Mouse (Mus musculus): ENCODE data around the gene Gm45337. TPM values are rescaled to one million over a fixed set of nuclear protein-coding genes. Genes with fewer than 3 reads are reported as not detected.

Gm45337 gene
- polyA plus RNA-seq (2021; fragmentation: Nextera tagmentation), result not detected in 2 replicates
- long read RNA-seq, experiment 1, result 0 reads
- long read RNA-seq, experiment 2, result 0 reads

GRCm38 (mm10) chr7:142144507-142144906, at the start of gene Gm45337:
TSS of gene Gm45337 (minus strand) at chr7:142144607.

GRCm38 (mm10) chr7:142190289-142190688, 45.9 kb upstream of the Gm45337 start, which contains the start of gene Gm10153:
TSS of gene Gm10153 (minus strand) at chr7:142190389.

GRCm38 (mm10) chr7:142175905-142176304, 31.5 kb upstream of the Gm45337 start, which contains the start of gene Krtap5-2:
TSS of gene Krtap5-2 (minus strand) at chr7:142176005.

GRCm38 (mm10) chr7:142165639-142166038, 21.2 kb upstream of the Gm45337 start, which contains the start of gene Gm4553:
TSS of gene Gm4553 (minus strand) at chr7:142165739.

GRCm38 (mm10) chr7:142157013-142157412, 12.6 kb upstream of the Gm45337 start, which contains the start of gene Gm29735:
TSS of gene Gm29735 (minus strand) at chr7:142157113.

GRCm38 (mm10) chr7:142135934-142136333, 8.5 kb downstream of the Gm45337 start, which contains the start of gene Gm39115:
TSS of gene Gm39115 (minus strand) at chr7:142136034.

GRCm38 (mm10) chr7:142120629-142121028, 23.8 kb downstream of the Gm45337 start, which contains the start of gene Gm45618:
TSS of gene Gm45618 (minus strand) at chr7:142120729.

GRCm38 (mm10) chr7:142095183-142095931, 49.0 kb downstream of the Gm45337 start, which contains the start of gene Dusp8:
TSS of gene Dusp8 (minus strand) at chr7:142095843.

Other genes with a start within 250 kb of the Gm45337 start
- 63.0 and 65.5 TPM in 2 replicates for gene Tollip, start 226.1 kb downstream of the Gm45337 start, polyA plus RNA-seq (2021; fragmentation: Nextera tagmentation)
- 13.8 and 18.3 TPM in 2 replicates for gene Brsk2, start 194.9 kb downstream of the Gm45337 start, polyA plus RNA-seq (2021; fragmentation: Nextera tagmentation)
- 42.0 and 42.7 TPM in 2 replicates for gene Mob2, start 83.5 kb downstream of the Gm45337 start, polyA plus RNA-seq (2021; fragmentation: Nextera tagmentation)
- gene Dusp8, start 48.8 kb downstream of the Gm45337 start, polyA plus RNA-seq (2021; fragmentation: Nextera tagmentation), result 22.7 and 63.1 TPM in 2 replicates
- not detected in 2 replicates for gene Gm45618, start 23.9 kb downstream of the Gm45337 start, polyA plus RNA-seq (2021; fragmentation: Nextera tagmentation)
- not detected in 2 replicates for gene Gm39115, start 8.6 kb downstream of the Gm45337 start, polyA plus RNA-seq (2021; fragmentation: Nextera tagmentation)
- gene Gm29735, start 12.5 kb upstream of the Gm45337 start, polyA plus RNA-seq (2021; fragmentation: Nextera tagmentation), result not detected in 2 replicates
- not detected in 2 replicates for gene Gm4553, start 21.1 kb upstream of the Gm45337 start, polyA plus RNA-seq (2021; fragmentation: Nextera tagmentation)
- not detected in 2 replicates for gene Krtap5-2, start 31.4 kb upstream of the Gm45337 start, polyA plus RNA-seq (2021; fragmentation: Nextera tagmentation)
- not detected in 2 replicates for gene Gm10153, start 45.8 kb upstream of the Gm45337 start, polyA plus RNA-seq (2021; fragmentation: Nextera tagmentation)
- gene Krtap5-3, start 56.8 kb upstream of the Gm45337 start, polyA plus RNA-seq (2021; fragmentation: Nextera tagmentation), result not detected in 2 replicates
- not detected in 2 replicates for gene Gm7579, start 67.3 kb upstream of the Gm45337 start, polyA plus RNA-seq (2021; fragmentation: Nextera tagmentation)
- not detected in 2 replicates for gene Krtap5-5, start 85.4 kb upstream of the Gm45337 start, polyA plus RNA-seq (2021; fragmentation: Nextera tagmentation)
- gene Gm40460, start 96.5 kb upstream of the Gm45337 start, polyA plus RNA-seq (2021; fragmentation: Nextera tagmentation), result not detected in 2 replicates
- gene Gm2431, start 113.7 kb upstream of the Gm45337 start, polyA plus RNA-seq (2021; fragmentation: Nextera tagmentation), result not detected in 2 replicates
- gene Gm4559, start 129.8 kb upstream of the Gm45337 start, polyA plus RNA-seq (2021; fragmentation: Nextera tagmentation), result not detected in 2 replicates
- gene Krtap5-1, start 152.5 kb upstream of the Gm45337 start, polyA plus RNA-seq (2021; fragmentation: Nextera tagmentation), result not detected in 2 replicates
- not detected in 2 replicates for gene Krtap5-4, start 158.9 kb upstream of the Gm45337 start, polyA plus RNA-seq (2021; fragmentation: Nextera tagmentation)
- gene Ifitm10, start 229.1 kb upstream of the Gm45337 start, polyA plus RNA-seq (2021; fragmentation: Nextera tagmentation), result 36.8 and 37.1 TPM in 2 replicates
- gene Gm49369, start 238.1 kb upstream of the Gm45337 start, polyA plus RNA-seq (2021; fragmentation: Nextera tagmentation), result 0.75 and 1.3 TPM in 2 replicates
- 498 and 676 TPM in 2 replicates for gene Ctsd, start 243.4 kb upstream of the Gm45337 start, polyA plus RNA-seq (2021; fragmentation: Nextera tagmentation)

All from layer of hippocampus, adult 6 months (tissue).